Mouse (Mus musculus) spleen, adult 2 months (tissue): Measurements from ENCODE around the gene Psmc3. TPM values are rescaled to one million over a fixed set of nuclear protein-coding genes. Genes with fewer than 3 reads are reported as not detected.

ENCODE experiments used
- DNase-seq, 2 experiments: peaks; one replicate each; pipeline versions ENCODE4 v3.0.0 to v3.0.0-alpha.2; 2012 to 2021; ENCODE audit warnings: low spot score in 2 of 2, low read depth in 1 of 2
- H3K27ac ChIP-seq: fragments of 200-500 bp; 2 replicates; pipeline ENCODE4 v1.5.1; 2012; ENCODE audit warnings: low read length, inconsistent platforms; ENCODE audit not compliant: insufficient read depth
- H3K27me3 ChIP-seq: fragments of 200-500 bp; 2 replicates; pipeline ENCODE4 v1.6.1; 2012; ENCODE audit warnings: mild to moderate bottlenecking, moderate library complexity, low read length, inconsistent platforms; ENCODE audit not compliant: control insufficient read depth, insufficient read depth
- H3K36me3 ChIP-seq: fragments of 200-500 bp; 2 replicates; pipeline ENCODE4 v1.6.1; 2012; ENCODE audit warnings: mild to moderate bottlenecking, low read length, inconsistent platforms; ENCODE audit not compliant: control insufficient read depth, insufficient read depth
- H3K4me1 ChIP-seq: fragments of 200-500 bp; 2 replicates; pipeline ENCODE4 v1.6.1; 2011; ENCODE audit warnings: inconsistent platforms; ENCODE audit not compliant: control insufficient read depth, insufficient read depth, insufficient read length
- H3K4me3 ChIP-seq: fragments of 200-500 bp; 2 replicates; pipeline ENCODE4 v1.5.1; 2011; ENCODE audit warnings: mild to moderate bottlenecking, inconsistent platforms; ENCODE audit not compliant: insufficient read depth, insufficient read length; ENCODE audit errors: extremely low read depth
- CTCF ChIP-seq: fragments of 200-500 bp; IDR thresholded peaks from 2 replicates; pipeline ENCODE4 v1.5.1; 2011; ENCODE audit warnings: mild to moderate bottlenecking, inconsistent platforms; ENCODE audit not compliant: insufficient read depth, insufficient read length, insufficient replicate concordance; ENCODE audit errors: extremely low read depth
- POLR2A ChIP-seq: fragments of 200-500 bp; IDR thresholded peaks from 2 replicates; pipeline ENCODE4 v1.6.1; 2011; ENCODE audit warnings: low read depth, low read length, inconsistent platforms
- WGBS: fragments of 180-500 bp; shearing (Covaris S2); methylation state at CpG from one replicate; pipeline ENCODE4 v1.1.7; 2018; 5-methylcytosine and 5-hydroxymethylcytosine counted together
- polyA plus RNA-seq: library from polyadenylated mRNA; depleted of rRNA; stranded (reverse); fragments of >200 nt; gene quantifications from 2 replicates; pipeline ENCODE4 v1.2.3, GENCODE M21; 2012

Gene Psmc3
- polyA plus RNA-seq, 1 experiment, result 37.0 TPM

DNA sequence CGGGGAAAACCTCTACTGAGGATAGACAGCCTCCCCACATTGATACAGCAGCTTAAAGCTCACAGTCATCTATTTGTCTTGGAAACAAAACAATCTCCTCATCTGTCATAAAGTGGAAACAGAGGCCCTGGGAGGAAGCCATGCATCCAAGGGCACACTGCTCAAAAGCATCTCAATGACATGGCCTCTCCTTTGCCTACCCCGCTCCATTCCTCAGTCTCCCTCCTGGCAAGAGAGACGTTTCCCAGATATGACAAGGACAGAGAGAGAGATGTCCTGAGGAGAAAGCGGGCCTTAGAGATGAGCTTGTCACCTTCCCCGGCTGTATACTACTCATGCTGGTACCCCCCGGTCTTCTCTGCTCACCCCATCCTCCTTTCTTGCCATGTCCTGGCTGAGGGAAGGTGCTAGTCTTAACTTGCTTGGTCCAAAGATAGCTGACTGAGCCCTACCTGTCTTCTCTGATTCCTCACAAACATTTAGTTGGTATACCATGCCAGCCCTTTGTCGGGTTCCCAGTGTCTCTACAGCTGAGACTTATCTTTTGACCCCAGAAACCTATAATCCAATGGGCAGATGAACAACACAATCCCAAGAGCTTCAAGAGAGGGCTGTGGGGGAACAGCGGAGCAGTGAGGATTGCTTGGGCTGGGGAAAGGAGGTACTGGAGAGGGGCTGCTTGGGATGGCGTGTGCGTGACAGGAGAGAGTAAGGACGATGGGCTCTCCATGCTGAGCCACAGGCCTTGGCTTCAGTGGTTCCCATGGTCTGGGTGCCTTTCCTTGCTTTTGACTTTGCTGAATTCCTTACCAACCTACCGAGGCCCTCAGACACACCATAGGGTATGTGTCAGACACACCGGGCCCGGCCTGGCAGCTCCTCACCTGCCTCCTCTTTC lies 31.9 kb downstream of the Psmc3 start:
- Histone ChIP-seq H3K4me3 (no peak overlapping the region), H3K36me3 (no peaks in the 10 kb centered on the region), H3K27ac (peak overlapping the region; percentile 76), H3K27me3 (no peaks in the 10 kb centered on the region), H3K4me1 (peaks cover 49% of the 10 kb centered on the region)
- DNase-seq, result no peak
- TF ChIP-seq CTCF, result no peak
- no peak for TF ChIP-seq POLR2A
- WGBS, result 87% methylated on average over 14 of the region's 14 CpGs

DNA sequence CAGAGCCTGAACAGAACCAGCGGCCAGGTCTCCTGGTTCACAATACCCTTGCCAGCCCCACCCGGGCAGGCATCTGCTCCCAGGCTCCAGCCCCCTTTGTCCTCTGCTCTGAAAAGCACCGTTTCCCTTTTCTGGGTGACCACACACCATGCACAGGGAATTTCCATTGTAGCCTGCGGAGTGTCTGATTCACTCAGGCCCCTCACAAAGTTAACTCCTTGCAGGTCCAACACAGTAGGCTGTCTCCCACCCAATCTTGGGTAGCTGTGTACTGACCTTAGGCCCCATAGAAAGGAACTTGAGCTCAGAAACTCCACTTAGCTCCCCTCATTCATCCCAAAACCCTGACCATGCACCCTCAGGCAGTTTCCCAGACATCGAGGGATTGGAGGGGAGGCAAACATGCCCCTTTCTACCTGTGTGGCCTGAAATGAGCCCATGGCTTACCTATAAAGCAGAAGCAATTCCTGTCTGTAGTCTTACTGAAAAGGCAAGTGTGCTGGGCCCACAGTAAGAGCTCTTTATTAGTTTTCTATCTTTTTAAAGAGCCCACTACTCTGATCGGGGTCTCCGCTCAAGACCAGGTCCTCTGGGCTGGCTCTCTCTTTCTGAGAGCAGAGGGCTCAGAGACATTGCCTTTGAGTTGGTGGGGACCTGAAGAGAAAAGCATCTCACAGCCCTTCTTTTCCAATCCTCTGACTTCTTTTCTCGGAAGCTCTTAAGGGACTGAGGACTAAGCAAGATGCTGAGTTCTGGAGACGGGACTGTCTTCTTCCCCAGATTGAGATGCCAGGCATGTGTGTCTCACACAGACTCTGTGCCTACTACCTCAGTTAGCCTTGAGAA lies 32.8 kb downstream of the Psmc3 start:
- DNase-seq, result no peak
- no peaks in the 10 kb centered on the region for H3K36me3 ChIP-seq
- WGBS, result 79% methylated on average over 9 of the region's 9 CpGs
- no peak for TF ChIP-seq CTCF
- no peak for TF ChIP-seq POLR2A
- no peaks in the 10 kb centered on the region for H3K27me3 ChIP-seq
- H3K4me3 ChIP-seq, result no peak overlapping the region
- H3K27ac ChIP-seq, result peak overlapping the region; percentile 76
- peaks cover 43% of the 10 kb centered on the region for H3K4me1 ChIP-seq

DNA sequence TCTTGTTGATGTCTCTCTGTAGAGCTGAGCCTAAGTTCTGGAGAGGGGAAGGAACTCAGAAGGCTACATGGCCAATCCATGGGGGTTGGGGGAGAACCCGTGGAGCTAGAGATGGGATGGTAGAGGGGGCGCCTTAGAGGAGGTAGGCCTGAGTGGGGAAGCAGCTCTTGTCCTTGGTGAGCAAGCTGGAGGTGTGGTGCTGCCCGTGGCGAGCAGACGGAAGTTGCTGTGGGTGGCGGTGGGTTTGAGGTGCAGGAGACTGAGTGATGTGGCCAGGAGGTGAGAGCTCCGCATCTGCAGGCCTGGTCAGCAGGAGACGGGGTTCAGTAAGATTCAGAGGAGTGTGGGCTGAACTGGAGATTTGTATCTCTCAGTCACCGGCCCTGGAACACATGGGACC lies 33.6 kb downstream of the Psmc3 start:
- Histone ChIP-seq H3K27ac (peak overlapping the region; percentile 54), H3K36me3 (no peaks in the 10 kb centered on the region), H3K27me3 (no peaks in the 10 kb centered on the region), H3K4me1 (peaks cover 34% of the 10 kb centered on the region), H3K4me3 (no peak overlapping the region)
- TF ChIP-seq POLR2A (no peak), CTCF (no peak)
- DNase-seq, result no peak
- WGBS, result 19% methylated on average over 9 of the region's 9 CpGs

DNA sequence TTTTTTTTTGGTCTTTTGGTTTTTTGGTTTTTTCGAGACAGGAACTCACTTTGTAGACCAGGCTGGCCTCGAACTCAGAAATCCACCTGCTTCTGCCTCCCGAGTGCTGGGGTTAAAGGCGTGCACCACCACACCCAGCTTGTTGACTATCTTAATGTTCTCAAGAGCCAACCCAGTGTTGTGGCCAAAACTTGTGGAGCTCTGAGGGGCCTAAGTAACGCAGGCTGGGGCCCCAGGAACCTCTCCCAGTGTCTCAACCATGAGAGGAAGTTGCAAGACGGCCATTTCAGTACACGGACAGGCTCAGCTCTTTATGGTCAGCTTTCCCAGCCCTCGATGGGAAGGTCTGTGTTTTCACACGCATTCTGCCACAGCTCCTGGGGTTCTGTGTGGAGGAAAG lies 35.2 kb downstream of the Psmc3 start:
- TF ChIP-seq CTCF, result no peak
- no peak for TF ChIP-seq POLR2A
- 57% methylated on average over 9 of the region's 9 CpGs for WGBS
- Histone ChIP-seq H3K36me3 (no peaks in the 10 kb centered on the region), H3K4me1 (peaks cover 19% of the 10 kb centered on the region; the same call in 1 of the 2 replicates), H3K4me3 (no peak overlapping the region), H3K27ac (peak overlapping the region; percentile 69), H3K27me3 (no peaks in the 10 kb centered on the region)
- no peak for DNase-seq

DNA sequence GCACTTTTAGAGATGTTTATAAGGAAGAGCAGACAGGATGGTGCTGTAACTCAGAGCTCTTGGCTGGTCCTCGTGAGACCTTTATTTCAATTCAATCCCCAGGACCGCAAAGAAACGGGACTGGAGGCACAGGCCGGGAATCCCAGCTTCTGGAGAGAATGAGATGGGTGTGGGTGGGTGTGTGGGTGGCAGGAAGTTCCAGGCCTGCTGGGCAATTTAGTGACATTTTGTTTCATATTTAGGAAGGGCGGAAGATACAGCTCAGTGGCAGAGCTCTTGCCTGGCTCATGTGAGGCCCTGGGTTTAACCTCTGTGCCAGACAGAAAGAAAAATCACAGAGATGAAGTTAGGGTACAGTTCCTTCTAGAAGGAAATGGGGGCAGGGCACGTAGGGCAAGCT lies 36.4 kb downstream of the Psmc3 start:
- WGBS, result 65% methylated on average over 6 of the region's 6 CpGs
- DNase-seq, result no peak
- no peak for TF ChIP-seq POLR2A
- TF ChIP-seq CTCF, result no peak

DNA sequence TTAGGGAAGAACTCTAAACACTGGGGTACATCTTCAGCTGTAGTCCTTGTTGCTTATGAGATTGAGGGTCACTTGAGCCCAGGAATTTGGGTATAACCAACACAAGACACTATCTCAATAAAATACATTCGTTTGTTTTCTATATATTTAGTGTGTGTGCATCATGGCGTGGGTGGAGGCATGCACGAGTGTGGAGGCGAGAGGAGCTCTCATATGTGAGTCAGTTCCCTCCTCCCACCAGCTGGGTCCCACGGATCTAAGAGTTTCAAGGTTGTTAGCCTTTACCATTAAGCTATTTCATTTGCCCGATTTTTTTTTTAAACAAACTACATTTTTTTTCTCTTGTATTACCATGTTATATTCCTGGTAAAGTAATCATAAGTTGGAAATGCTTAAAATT lies 37.0 kb downstream of the Psmc3 start:
- Histone ChIP-seq H3K4me1 (peaks cover 20% of the 10 kb centered on the region; the same call in 1 of the 2 replicates), H3K36me3 (no peaks in the 10 kb centered on the region), H3K27ac (no peak overlapping the region), H3K27me3 (no peaks in the 10 kb centered on the region), H3K4me3 (no peak overlapping the region)
- 82% methylated on average over 6 of the region's 6 CpGs for WGBS
- TF ChIP-seq POLR2A, result no peak
- TF ChIP-seq CTCF, result no peak
- no peak for DNase-seq

More for the DNA sequence above, 36.4 kb downstream of the Psmc3 start:
- H3K4me1 ChIP-seq, result peaks cover 19% of the 10 kb centered on the region; the same call in 1 of the 2 replicates
- no peaks in the 10 kb centered on the region for H3K27me3 ChIP-seq
- H3K27ac ChIP-seq, result peak overlapping the region; percentile 25; the same call in 1 of the 2 replicates
- H3K36me3 ChIP-seq, result no peaks in the 10 kb centered on the region
- no peak overlapping the region for H3K4me3 ChIP-seq
